Mouse (Mus musculus) thymus, postnatal 25 days (tissue): ENCODE measurements around the gene Abhd16a.
A peak's percentile ranks its signal among the peaks of the same experiment; 100 is the strongest.

Source experiments
- DNase-seq: peaks from one replicate; pipeline ENCODE4 v3.0.0; 2022

The Abhd16a gene

DNA sequence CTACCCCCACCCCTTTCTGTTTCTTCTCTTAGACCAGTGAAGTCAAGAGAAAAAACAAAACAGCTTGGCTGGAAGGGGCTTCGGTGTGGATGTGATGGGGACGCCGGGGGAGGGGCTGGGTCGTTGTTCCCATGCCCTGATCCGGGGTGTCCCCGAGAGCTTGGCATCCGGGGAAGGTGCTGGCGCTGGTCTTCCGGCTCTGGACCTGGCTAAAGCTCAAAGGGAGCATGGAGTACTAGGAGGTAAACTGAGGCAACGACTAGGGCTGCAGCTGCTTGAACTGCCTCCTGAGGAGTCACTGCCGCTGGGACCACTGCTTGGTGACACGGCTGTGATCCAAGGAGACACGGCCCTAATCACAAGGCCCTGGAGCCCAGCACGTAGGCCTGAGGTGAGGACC, 29.0 kb upstream of the Abhd16a start:
- no peak for DNase-seq

DNA sequence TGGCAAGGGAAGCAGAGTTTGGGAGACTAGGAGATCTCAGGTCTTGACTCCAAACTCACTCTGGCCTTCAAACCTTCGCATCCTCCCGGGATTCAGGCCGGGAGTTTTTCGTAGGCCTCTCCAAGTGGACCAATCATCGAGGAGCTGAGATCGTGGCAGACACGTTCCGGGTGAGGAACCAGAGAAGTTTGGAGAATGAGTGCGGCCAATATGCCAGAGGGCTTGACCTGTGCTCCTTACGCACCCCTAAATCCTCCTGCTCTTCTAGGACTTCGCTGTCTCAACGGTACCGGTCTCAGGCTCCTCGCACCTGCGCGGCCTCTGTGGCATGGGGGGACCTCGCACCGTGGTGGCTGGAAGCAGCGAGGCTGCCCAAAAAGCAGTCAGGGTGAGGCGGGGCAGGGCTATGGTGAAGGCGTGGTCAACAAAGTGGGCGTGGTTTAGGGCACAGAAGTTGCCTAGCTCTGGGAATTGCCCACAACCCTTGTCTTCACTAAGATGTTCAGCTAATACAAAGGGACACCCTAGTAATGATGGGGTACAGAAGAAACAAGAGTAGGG, 28.2 kb upstream of the Abhd16a start:
- no peak for DNase-seq

DNA sequence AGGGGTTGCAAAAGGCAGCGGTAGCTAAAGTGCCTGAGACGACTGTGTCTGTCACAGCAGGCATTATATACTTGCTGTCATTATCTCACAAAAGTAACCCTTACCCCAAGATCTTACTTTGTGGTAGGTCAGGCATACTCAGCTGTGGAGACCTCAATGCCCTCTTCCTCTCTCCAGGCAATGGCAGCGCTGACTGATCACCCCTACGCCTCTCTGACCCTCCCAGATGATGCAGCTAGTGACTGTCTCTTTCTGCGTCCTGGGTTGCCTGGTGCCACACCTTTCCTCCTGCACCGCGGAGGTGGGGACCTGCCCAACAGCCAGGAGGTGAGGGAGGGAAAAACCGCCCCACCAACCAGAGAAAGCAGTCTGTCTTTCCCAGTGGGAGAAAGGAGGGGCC, 27.8 kb upstream of the Abhd16a start:
- DNase-seq: no peak

DNA sequence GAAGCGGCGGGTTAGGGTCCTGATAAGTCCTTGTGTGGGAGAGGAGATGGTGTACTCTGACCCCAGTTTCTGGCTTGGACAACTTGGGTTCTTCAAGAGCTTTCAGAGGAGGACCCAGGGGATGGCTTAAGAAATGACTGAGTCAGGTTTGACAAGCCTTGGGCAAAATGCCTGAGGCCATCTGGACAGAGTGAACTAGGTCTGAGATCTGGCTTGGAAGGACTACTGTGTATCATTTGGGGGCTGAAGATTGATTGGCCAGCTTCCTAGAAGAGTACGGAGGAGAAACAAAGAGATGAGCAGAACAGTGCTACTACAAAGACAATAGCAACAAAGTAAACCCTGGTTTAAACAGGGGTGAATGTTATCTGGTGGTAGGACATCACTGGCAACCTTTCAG, 25.6 kb upstream of the Abhd16a start:
- no peak for DNase-seq

DNA sequence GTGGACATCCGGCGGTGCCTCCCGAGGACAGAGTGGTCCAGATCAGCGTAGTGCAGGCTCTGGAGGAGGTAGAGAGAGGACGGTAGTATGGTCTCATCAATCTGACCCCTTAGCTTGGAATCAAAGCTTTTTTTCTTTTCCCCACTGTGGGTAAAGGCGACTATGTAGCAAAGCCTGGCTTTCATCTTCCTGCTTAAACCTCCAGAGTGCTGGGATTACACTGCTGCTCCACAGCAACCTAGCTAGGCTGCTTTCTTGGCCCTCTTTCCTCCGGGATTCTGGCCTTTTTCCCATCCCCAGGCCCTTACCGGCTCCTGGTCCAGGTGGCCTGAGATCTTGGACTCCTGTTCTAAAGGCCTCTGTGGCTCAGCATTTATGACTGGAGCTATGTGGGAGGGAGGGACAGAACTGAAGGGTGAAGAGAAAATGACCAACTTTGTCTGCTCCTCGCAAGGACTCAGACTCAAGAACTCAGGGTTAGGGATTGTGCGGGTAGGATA, 24.6 kb upstream of the Abhd16a start:
- no peak for DNase-seq

DNA sequence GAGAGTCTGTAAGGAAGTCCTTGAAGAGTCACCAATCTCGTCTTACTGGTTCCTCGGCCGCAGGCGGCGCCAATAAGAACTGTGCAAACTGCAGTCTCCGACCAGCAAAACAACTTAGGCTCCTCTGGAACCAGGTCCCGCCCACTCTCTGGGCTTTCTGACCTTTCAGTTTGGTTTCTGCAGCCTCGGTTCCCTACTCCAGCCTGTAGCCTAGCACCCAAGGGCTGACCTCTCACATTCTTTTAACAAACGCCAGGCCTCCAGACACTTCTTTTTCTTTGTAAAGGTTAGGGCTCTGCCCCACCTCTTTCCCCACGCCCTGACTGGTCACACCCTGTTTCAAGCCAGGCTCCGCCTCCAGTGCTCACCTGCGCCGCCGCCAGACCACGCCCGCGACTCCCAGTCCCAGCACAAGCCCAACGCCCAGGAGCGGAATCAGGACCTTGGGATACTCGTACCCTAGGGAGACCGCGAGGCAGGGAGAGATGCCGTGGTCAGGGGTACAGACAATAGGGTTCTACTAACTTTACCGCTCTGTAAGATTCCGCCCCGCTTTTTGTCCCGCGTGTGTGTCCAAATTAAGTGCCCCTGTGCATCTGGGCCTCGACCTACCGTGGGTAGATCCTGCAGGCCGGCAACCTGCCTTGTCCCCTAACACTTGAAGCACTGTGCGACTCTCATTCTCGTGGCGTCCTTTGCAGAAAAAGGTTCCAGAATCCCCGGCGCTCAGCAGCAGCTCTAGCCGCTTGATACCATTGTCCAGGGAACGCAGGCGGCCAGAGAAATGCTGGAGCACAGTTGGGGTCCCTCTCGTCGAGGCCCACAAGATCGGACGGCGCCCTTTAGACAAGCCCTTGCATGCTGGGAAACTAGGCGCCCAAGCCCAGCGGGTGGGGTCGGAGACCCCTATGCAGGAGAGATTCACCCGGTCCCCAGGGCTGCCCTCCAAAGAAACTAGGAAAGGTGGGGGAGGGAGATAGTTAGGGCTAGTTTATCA, 23.8 kb upstream of the Abhd16a start, which contains the start of gene Ly6g6c:
Ly6g6c (plus strand) TSS at position 438 of the 997 bp plus-strand sequence.
- no peak for DNase-seq

DNA sequence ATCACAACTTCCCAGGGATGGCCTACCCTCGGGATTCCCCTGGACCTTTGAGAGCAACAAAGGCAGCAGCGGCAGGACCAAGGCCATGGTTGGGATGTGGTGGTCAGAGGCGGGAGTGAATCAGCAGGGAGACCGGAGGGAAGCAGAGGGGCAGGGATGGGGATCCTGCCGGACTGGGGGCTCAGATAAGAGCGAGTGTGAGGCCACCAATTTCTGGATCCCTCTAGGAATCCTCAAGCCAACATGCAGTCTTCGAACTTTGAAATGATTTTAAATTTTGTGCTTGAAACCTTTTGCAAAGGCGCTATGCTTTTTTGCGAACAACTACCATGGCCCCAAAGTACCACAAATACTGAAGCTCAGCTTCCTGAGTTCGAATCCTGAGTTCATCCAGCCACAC, 23.0 kb upstream of the Abhd16a start, which contains the start of gene Mpig6b:
Mpig6b (minus strand) TSS at position 101 of the 400 bp plus-strand sequence.
- DNase-seq: no peak

DNA sequence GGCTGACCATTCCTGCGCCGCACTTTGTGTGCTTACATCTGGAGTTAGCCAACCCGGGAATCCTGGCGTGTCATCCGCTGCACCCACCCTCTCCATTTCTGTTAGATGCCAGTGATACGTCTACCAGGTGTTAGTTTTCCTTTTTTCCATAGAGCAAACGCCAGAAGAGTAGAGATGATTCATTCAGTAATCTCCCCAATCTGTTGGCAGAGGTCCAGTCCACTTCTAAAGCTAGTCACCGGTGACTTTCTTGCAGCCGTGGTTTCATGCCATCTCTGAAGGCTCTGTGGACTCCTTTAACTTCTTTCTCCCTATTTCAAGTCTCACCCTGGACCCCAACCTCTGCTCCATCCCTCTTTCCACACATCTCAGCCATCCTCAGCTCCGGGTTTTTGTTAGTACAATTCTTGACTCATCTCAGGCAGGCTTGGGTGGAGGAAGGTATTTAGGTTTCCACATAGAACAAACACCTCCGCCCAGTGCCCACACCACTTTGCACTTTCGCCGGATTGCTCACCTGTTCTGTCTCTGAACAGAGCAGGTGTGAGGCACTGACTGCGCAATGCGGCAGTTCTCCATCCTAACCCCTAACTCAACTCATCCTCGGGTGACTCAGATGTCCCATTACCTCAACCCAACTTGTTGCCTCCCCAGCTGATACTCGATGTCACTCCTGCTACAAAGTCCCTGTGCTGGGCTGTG, 20.7 kb upstream of the Abhd16a start:
- no peak for DNase-seq

DNA sequence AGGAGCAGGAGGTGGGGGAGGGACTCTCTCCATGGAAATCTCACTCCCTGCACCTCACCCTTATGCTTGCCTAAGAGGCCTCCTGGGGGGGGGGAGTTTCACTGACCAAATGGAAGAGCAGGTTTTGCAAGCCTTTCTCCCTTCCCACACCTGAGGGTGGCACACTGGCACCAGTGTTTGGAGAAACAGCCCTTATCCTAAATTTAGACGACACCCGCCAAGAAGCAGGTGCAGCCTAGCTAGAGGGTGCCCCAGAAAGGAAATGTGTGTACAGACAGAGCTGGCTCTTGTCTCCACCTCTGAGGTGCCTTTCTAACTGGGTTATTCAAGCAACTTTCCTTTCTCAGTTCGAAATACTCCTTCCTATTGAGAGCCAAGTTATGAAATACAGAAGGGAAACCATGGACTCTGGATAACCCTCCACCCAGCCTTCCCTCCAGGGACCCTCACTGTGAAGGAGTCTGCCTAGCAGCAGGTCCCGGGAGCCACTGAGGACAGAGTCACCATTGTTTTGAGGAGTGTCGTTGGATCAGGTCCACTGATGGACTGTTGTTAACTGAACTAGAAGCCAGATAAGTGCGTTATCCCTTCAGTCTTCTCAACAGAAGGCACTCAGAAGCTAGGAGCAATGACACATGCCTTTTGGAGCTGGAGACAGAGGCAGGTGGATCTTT, 18.4 kb upstream of the Abhd16a start:
- peak; percentile 68 for DNase-seq

DNA sequence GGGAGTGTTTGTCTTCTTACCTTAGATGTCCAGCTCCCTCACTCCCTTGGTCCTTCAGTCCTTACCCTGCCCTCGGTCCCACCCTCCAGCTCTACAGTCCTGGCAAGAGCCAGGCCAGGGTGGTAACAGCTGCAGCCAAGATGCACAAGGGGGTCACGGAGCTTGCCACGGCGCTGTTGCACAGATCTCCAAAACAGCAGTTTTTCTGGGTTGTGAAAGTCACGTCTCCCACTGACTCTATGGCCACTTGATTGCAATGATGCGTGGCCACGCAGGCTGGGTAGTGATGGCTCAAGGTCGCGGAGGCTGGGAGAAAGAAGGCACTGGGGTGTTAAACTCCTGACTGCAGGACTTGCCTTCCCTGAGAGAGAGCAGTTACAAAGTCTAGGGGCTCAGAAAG, 17.6 kb upstream of the Abhd16a start:
- DNase-seq: no peak

DNA sequence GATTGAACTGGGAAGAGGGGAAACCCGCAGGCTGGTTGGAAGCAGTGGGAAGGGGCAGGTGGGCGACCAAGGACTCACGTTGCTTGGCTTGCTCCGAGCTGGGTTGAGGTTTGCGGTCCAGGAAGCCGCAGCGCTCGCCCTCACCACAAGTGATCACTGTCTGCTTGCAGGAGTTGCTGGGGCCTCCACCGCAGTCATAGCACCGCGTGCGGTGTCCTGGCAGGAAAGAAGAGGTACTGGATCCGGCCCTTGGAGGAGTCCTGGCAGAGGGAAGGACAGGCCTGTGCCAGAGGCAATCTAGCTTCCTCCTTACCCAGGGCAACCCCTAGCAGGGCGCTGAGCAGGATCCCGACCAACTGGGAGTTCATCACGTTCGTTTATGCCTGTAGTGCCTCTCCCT, 15.0 kb upstream of the Abhd16a start:
- DNase-seq: peak; percentile 22

DNA sequence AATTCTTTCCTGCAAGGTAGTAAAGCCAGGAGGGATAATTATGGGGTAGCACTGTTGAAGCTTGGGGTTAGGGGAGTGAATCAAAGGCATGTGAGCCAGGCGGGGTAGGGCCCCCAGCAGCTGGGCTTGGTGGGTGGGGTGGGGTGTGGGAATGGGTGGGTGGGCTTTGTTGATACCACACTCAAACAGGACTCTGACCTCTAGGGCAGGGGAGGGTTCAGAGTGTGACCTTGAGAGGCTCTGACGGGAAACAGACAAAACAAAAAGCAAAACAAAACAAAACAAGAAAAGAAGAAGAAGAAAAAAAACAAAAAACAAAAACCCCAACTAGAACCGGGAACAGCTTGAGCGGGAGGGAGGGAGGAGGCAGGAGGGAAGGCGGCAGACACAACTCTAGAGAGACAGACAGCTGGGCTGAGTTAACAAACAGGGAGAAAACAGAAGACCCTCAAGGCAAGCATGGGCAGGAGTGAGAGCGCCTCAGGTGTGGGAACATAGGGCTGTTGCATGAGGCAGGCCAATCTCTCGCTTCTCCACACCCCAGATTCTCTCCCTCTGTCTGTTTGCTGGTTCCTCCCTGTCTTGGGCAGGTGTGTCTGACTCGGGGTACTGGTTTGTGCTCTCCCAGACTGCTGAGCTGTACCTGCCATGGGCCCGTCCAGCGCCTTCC, 12.4 kb upstream of the Abhd16a start, which contains the start of gene Ly6g6e:
Ly6g6e (plus strand) TSS at position 396 of the 670 bp plus-strand sequence.
- DNase-seq: no peak

DNA sequence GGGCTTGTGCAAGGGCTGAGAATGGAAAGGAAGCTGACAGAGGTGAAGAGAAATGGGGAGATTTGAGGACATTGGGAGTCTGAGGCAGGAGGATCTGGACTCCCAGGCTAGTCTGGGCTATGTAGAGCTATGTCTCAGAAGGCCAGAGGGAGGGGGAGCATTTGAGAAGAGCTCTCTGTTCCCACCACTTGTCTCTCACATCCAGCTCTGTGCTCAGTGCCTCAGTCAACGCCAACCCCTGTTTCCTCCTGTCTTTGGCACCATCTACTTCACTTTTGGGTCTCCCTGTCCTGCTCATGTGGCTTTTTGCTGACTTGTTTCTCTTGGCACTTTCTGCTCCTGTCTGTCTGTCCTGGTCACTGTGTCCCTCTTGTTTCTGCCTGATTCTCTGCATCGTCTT, 11.8 kb upstream of the Abhd16a start:
- DNase-seq: no peak

DNA sequence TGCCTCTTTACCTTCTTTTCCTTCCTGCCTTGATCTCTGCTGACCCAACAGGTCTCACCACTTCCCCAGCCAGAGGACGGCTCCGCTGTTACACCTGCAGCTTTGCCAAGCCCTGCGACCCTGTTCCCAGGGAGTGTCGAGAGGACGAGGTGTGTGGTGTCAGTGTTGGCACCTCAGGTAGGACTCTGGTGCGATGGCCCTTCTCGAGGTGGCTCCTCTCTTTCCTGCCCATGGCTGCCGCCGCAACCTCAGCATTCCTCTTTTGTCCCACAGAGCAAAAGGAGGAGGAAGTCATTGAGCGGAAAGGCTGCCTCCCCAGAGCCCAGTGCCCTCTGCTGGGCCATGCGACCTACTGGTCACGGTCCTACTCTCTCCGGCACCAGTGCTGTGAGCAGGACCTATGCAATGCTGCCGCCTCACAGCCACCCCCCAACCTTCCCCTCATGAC, 11.3 kb upstream of the Abhd16a start, which contains the start of gene Ly6g6d:
Ly6g6d (minus strand) TSS at position 280 of the 448 bp plus-strand sequence.
- DNase-seq: no peak

DNA sequence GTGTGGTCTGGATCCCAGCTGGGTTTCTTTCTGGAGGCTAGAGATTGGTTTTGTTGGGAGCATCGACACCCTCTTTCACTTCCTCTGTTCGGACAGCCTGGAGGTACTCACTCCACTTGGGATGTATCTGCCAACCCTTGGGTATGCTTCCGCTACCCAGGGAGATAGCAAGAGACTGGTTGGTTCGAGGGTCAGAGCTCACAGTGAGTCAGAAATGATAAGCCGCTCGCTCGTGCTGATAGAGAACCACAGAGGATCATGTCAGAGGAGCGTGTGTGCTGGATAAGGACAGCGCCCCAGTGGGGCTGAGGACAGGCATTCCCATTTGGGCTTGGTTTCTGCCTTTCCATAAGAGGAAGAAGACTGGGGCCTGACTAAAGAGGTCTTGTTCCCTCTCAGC, 9.3 kb upstream of the Abhd16a start:
- DNase-seq: no peak

DNA sequence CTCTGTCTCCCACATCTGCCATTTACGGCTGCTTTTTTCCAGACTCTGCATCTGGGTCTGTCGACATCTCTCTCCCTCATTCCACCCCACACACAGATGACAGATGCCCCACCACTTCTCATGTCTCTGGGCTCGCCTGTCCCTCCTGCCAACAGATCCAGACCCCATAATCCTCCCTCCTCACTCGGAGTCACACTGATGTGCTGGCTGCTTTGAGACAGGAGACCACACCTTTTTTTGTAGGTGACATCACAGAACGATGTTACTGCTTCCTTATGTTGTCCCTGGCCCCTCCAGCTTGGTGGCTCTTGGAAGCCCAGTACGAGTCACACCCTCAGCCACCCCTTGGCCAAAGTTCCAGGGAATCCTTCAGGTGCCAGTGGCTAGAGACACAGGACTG, 8.8 kb upstream of the Abhd16a start:
- no peak for DNase-seq

DNA sequence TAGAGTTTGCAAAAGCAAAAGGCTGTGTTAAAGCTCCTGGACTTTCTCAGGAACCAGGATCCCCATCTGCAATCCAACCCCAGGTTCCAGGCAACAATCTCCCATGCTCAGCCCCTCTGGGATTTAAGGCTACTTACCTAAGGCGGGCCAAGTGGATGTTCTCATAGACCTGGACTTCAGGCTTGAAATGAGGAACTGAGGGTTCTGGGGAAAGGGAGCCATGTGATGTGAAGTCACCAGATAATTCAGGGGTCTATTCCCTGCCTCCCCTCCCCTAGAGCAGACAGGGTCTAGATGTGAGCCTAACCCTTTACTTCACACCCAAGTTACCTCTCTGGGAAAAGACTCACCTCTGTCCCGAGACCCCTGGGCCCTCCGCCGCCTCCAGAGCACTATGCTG, 8.4 kb upstream of the Abhd16a start:
- no peak for DNase-seq

DNA sequence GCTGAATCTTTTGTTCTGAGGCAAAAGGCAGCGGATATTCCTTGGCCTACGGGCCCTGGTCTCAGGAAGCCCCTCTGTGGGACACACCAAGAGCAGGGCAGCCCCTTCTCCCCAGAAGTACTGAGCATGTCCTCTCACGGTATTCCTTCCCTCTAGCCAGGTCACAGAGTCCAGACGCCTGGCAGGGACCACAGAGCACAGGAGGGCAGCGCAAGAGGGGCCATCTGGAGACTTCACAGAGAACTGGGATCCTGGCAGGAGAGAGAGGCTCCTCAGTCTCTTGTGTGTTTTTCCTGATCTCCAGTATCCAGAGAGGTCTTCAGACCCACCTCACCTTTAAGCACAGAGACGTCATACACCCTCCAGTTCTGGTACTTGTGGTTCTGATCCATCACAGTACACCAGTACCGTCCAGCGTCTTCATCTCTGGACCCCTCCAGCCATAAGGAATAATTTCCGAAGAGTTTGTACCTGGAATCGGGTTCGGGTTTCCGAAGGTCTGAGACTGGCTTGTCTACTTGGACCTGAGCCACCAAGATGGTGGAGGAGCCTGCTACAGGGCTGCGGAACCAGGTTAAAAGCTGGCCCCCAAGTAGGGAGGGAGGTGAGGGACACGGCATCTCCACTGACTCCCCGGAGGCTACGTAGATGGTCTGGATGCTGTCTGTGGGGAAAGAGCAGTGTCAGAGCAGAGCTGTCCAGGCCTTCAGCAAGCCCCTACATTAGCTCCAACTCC, 6.1 kb upstream of the Abhd16a start:
- no peak for DNase-seq

DNA sequence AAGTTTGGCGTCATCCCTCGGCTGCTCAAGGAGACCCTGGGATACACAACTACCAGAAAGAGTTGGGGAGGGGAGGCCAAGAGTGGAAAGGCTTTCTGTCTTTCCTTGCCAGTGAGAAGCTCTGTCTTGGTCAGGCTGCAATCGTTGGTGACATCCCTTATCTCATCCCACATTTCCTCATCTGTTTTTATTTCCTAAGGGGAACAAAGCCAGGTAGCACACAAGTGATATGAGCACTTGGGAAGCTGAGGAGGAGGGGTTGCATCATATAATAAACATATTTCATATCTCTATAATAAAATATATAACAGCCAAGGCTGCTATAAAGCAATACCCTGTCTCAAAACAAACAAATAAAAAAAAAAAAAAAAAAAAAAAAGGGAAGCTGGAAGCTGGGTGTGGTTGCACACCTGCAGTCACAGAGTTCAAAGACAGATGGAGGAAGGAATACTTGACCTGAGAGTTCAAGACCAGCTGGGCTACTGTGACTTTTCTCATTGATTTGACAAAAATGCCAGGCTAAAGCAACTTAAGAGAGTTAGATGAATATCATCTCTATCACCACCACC, 5.0 kb upstream of the Abhd16a start:
- no peak for DNase-seq

DNA sequence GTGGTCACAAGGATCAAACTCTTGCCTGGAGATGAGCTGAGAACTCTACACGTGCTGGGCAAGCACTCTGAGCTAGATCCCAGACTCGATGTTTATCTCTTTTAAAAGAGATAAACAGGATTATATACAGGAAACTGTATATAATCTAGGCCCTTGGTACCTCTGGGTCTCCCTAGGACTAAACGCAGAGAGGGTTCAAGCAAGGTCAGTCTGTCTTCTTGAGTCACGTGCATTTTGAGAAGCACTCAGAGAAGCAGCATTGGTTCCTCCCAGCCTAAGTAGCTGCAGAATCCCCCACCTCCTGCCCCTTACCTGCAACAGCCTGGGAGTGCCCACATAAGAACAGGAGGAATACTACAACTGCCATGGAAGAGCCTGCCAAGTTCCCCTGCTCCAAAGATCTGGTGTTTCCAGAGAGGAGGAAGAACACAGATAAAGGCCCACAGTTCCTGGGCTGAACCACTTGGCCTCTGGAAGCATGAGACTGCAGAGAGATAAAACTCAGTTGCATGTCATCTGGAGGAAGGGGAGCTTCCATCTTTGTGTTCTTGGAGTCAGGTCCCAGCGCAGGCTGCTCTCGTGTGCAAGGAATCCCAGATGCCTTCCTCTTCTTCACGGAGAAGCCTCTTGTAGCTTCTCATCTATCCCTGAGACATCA, 3.7 kb upstream of the Abhd16a start, which contains the start of gene Ly6g6f:
Ly6g6f (minus strand) TSS at position 403 of the 658 bp plus-strand sequence.
- no peak for DNase-seq
